Mouse (Mus musculus): ENCODE measurements around the gene Rapgef3.
A peak's percentile ranks its signal among the peaks of the same experiment; 100 is the strongest.

The Rapgef3 gene

DNA sequence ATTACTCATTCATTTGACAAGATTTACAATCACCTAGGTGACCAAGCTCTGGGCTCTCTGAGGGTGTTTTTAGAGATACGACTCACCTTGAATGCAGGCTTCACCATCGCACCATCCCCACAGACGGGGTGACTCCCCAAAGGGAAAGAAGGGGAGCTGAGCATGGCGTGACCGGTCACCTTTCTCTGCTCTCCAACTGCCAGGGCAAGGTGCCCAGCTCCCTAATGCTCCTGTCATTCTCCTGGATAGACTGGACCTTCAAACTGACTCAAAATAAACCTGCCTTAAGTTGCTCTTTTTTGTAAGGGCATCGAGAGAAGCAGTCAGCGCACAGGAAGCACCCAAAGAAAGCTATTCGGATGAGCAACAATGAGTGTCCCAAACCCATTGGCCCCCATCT lies 2.5 kb upstream of the Rapgef3 start:
- DNase-seq = no peak

DNA sequence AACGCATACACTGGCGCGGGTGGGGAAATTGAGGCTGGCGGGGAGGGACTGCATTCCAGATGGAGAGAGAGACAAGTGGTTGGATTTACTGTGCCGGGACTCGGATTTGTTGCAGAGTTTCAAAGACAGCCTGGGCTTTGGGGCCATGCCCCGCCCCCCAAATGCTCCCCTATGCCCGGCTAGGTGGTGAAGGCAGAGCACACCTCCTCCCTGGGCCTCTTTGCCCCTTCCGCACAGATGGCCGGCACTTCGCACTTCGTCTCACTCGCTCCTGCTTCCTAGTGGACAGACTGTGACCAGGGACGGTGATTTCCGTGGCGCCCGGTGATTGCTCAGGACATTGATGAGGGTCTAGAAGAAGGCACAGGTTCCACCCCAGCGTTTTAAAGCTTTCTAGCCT lies 420 bp upstream of the Rapgef3 start:
- no peak for DNase-seq

DNA sequence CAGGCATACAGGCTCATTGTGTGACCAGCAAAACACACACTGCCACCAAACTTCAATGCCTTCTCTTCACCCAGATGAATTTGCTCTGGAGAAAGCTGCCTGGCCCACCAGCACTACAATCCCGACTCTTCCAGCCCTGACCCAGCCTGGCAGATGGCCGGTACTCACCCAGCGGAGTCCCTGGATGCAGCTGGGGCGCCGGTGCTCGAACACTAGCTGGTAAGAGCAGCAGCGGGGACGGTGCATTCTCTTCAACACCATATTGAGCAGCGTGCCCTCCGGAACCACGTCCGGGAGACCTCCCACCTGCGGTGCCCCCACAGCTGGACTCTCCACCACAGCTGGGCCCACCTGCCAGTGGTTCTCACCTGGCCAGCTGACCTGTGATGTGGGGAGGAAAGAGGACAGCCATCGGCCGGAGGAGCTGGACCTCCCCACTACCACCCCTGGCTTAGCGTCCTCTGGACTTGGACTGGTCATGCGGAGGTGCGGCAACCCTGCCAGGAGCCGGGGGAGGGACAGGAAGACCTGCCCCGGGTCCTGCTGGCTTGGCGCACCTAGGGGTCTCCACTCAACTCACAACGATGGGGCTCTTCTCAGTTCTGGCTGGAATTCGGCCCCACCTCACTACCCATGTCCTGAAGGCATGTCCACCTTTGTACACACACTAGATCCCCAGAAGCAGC lies 1.0 kb downstream of the Rapgef3 start:
- DNase-seq = no peak

DNA sequence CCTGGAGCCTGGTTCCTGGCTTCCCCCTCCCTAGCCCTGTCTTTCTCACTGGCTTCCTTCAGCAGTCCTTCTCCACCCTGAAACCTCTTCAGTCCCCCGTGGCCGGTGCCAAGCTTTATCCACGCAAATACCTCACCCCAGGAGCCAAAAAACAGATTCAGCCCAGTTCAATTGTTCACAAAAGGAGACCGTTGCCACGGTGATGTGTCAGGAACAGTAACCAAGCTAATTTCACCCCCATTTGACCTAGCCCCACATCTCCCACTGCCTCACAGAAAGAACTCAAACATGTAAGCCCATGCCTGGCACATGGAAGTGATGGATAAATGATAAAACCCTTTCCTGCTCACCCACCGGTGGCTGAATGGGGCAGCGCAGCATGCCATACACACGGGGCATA lies 1.6 kb downstream of the Rapgef3 start:
- no peak for DNase-seq

DNA sequence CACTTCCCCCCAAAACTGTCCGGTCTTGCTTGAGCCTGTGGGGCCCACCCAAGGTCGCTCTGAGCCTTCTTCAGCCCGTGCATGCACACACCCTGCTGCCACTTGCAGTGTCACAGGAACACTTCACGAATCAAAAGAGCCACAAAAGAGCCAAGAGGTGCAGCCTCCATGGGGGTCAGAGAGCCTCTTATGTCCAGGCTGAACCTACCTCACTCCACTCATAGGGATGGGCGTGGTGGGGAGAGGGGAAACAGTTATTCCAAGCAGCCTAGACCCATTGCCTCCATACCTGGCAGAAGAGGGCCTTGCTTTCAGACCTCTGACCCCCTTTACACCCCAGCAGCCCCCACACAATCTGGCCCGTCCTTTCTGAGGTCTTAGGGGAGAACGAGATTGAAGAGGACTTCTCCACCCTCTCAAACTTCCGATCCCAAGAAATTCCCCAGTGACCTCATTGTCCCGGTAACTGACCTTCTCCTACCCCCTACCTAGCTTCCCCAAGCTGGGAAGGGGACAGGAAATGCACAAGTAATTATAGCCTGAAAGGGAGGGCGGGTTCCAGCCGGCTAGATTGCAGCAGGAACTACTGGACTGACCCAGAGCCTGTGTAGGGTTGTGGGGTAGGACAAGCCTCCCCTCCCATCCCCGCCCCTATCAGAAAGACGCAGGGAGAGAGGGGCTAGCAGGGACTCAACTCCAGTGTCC lies 2.5 kb downstream of the Rapgef3 start:
- DNase-seq = no peak

DNA sequence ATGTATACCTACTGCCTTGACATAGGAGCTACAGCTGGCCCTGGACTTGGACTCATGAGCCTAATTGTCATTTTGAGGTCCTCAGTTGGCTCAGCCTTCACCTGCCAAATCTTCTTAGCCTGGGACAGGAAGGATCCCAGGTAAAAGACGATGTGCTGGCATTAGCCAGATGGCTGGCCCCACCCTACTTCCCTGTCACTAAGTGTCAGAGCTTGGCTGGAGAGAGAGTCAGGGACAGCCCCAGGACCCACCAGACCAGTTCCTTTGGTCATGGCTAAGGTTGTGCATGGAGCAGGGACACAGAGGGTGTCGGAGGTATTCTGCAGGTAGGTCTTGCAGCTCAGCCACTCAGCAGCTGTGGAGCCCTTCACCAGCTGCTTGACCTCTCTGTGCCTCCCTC lies 3.2 kb downstream of the Rapgef3 start:
- DNase-seq = no peak

DNA sequence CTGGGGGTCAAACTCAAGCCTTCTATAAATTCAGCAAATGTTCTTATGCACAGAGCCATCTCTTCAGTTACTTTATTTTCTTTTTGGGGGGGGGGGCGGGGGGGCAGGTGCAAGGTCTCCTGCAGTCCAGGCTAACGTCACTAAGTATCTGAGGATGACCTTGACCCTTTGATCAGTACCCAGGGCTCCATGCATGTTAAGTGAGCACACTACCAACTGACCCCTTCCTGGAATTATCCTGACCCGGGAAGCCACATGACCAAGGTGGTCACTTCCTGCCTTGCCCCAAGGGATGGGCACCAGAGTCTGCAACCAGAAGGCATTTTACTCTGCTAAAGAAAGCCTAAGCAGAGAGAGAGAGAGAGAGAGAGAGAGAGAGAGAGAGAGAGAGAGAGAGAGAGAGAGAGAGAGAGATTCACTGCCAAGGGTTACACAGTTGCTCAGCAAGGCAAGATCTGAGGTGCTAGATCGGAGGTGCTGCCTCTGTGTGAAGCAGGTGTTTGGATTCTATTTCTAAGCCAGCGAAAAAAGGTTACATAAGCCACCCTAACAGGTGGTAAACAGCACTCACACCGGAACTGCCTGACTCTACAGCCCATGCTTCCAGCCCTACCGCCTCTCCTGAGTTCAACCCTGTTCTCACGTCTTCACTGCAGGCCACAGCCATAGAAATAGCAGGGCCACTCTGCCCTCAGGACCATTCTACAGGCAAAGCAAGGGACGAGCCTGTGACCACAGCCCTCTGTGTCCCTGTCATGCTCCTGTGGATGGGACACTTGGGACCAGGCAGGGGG lies 4.3 kb downstream of the Rapgef3 start:
- no peak for DNase-seq

DNA sequence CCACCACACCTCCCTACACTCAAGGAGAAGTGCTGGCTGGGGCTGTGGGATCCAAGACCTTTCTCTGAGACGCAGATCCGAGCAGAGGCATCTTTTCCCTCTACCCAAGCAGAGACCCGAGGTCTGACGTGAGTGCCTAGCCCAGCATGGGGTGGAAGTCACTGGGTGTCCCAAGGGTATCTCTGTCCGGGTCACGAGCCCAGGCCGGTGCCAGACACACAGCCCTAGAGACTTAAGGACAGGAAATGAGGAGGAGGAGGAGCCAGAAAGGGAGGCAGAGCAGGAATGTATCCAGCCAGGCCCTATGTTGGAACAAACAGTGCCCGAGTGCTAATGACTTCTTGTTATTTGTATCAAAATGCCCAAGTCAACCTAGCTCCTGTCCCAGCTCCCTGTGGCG lies 5.0 kb downstream of the Rapgef3 start:
- no peak for DNase-seq

DNA sequence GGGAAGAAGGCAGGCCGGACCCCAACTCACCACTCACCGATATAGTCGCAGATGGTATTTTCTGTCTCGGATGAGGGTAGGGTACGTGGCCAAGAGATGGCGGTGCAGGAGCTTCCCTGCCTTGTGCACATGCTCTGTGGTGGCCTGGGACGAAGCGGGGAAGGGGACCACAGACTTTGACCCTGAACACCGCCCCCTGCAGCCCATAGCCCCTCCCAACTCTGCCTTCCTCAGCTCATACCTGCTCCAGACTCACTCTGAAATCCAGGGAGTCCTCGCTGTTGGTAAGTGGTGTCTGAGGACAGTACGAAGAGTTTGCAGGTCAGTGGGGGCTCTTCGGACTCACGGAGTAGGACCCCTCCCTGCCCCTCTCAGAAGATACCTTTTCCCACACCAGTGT lies 6.3 kb downstream of the Rapgef3 start:
- no peak for DNase-seq

DNA sequence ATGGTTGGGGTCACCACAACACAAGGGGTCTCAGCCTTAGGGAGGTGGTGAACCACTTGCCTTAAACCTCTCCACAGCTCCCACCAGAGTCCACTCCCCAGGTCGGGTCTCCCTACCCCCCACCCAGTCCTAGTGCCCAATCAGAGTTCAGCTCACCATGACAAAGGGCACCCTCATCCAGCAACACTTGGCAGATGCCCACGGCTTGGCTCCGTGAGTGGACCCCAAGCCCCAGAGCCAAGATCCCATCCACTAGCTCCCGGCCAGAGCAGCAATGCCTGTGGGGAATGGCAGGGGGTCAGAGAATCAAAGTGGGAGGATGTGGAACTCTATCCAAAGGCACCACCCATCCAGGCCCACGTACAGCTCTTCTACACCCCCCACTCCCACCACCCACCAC lies 6.8 kb downstream of the Rapgef3 start:
- DNase-seq = no peak

DNA sequence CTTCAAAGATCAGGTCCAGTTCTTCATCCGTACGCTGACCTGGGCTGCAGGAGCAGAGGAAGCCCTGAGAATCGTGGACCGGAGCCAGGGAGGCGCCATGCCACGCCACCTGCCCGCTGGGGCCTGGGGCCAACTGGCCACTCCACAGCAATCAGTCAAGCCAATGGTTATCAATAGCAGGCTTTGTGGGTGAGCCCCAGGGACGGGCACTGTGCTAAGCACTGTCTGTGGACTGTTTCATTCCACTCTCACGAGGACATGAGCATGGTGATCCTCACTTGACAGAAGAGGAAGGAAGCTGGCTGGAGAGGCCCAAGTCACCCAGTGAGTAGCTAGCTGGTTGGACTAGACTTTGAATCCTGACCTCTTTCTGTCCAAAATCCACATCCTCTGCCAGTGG lies 7.8 kb downstream of the Rapgef3 start:
- no peak for DNase-seq

DNA sequence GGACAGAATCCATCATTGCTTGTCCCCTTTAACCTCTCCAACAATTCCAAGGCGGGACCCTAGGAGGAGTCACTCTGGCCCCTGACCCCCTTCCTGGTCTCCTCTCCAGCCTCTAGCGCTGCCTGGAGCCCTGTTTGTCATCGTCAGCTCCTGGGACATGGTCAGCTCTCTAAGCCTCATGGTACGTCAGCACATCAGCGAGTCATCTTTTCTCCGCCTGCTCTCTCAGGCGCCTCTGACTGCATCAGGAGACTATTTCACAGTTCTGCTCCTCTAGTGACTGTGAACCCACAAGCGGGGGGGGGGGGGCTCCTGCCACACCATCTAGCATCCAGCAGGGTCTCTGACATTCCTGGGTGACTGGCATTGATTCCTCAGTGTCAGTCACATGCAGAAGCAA lies 12.4 kb downstream of the Rapgef3 start:
- no peak for DNase-seq

DNA sequence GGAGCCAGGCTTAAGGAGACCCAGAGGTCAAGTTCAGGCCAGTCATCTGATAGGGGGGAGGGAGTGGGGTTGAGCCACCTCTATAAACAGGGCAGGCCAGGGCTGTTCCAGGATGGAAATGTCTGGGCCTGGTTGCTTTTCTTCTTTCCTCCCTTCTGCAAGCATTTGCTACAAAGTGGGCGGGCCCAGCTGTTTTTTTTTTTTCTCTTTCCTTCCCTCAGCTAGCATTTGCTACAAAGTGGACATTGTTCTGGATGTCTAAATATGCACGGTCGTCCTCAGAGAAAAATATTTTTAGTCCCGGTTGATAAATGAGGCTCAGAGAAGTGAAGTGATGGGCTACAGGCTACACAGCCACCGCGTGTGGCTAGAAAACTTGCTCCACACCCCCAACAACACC lies 13.3 kb downstream of the Rapgef3 start:
- DNase-seq = no peak

DNA sequence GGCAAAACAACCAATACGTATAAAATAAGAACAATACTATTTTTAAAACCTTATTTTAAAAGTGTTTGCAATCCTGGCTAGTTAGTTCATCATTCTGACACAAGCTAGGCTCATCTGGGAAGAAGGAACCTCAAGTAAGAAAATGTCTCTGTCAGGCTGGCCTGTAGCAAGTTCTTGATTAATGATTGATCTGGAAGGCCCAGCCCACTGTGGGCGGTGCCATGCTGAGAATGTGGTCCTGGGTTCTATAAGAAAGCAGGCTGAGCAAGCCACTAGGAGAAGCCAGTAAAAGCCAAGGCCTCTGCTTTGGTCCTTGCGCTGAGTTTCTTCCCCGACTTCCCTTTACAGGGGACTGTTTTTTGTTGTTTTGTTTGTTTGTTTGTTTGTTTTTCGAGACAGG lies 15.3 kb downstream of the Rapgef3 start:
- DNase-seq = no peak

DNA sequence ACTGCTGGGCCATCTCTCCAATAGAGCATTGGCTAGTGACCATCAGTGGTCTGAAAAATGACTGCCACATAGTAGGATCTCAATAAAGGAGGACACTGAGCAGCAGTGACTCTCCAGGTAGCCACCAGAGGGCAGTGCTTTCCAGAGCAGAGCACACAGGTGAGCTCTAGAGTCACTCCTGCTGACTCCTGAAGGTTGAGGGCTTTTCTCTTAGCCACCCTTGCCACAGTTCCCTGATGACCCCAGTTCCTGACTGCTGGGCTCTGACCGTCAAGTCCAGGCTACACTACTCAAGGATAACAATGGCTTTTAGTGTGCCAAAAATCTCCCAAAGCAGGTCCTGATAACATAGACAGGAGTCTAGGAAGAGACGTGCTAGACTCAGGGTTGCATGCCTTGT lies 16.1 kb downstream of the Rapgef3 start:
- DNase-seq = no peak

DNA sequence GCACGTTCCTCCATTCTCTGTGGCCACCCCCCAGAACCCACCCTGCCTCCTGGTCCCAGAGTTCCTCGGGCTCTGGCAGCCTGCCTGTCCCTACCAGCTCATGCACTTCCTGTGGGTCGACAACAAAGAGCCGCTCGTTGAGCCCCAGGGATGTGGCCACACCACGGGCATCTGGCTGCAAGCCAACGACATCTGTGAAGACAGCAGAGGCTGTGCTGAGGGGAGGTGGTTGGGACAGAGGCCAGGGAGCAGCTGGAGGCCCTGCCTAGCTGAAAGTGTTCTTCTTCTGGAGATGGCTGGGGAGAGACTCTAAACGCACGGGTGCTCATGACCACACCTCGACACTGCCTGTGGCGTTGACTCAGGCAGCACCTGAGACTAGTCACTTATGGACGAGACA lies 17.1 kb downstream of the Rapgef3 start:
- DNase-seq = peak; percentile 69

DNA sequence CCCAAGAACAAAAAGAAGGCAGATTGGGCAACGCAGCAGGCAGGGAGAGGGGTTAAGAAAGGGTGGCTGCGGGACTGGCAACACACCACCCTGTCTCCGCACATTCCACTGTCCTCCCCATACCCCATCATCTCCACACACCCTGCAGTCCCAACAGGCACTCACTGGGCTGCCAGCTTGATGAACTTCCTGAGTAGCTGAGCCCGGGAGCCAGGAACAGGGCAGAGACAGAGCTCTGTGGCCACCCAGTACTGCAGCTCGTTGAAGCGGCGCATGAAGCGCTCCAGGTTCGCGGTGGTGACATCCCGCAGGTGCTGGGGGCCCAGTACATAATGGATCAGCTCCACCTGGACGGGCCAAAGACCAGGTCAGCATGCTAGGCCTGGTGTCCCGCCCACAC lies 17.9 kb downstream of the Rapgef3 start:
- no peak for DNase-seq

DNA sequence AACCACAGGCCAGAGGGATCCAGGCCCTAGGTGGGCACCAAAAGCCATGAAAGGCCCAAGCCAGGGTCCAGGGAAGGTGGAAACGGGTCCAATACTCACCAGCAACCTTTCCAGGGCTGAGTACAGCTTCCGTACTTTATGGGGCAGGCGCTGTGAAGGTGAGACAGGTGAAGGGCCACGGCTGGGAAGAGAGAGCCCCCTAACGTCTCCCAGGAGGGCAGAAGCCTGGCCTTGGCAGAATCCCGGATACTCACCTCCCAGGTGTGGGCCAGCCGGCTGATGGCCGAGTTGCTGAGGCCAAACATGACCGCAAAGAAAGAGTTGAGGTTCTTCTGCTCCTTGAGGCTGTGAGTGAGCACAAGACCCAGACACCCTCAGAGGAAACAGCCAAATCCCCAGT lies 18.4 kb downstream of the Rapgef3 start:
- DNase-seq = no peak

DNA sequence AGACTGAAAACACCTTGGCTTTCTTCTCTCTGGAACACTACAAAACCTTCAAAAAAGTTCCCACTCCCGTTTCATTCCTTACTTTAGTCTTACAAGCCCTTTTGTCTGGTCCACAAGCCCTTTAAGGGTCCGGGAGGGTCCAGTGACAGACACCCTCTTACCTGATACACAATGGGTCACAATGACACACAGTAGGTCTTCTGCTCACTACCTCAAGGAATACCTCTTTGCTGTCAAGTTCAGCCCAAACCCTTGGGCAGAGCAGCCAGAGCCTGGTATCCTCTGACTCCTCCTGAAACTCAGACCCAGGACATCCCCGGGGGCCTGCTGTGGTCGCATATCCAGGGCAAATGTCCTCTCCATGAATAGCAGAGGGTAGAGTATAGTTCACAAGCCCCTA lies 18.8 kb downstream of the Rapgef3 start:
- DNase-seq = no peak

DNA sequence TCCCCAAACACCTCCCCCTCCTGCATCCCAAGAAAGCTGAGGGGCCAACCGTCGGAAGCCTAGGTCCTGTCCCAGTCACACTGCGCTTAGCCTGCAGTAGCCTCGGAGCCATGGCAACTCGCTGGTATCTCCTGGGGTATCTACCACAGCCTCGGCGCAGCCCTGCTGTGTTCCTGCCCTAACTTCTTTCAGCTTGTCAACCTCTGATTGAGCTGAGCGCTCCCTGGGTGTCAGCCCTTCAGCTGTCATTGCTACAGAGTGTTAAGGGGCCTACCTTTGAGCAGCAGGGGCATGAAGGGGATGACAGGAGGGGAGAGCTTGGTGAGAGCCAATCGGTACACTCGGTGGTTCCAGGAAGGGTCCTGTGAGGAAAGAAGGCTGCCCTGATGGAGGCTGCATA lies 19.5 kb downstream of the Rapgef3 start:
- DNase-seq = peak; percentile 35

DNA sequence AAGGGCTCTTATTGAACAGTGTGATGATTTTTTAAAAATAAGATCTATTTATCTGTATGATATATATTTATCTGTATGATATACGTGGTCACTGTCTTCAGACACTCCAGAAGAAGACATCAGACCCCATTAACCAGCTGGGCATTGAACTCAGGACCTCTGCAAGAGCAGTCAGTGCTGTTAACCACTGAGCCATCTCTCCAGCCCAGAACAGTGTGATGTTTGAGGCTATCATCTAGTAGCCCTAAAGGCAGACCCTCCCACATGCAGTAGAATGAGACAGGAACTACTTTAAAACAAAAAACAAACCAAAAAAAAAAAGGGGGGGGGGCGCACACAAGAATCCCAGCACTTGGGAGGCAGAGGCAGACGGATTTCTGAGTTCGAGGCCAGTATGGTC lies 20.3 kb downstream of the Rapgef3 start:
- no peak for DNase-seq

DNA sequence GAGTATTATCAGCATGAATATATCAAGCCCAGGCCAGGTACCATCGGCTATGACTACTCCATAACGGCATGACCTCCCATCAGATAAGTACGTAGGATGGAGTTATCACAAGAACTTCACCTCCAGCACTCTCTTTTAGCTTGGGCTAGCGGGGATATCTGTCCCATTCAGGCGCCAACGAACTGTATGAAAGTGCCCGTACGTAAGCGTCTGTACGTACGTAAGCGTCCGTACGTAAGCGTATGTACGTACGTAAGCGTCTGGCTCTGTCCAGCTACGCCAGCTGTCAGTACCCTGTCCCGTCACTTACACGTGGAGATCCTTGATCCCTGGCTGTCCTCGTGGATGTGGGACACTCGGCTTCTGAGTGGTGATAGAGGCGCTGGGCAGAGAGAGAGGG lies 21.0 kb downstream of the Rapgef3 start:
- no peak for DNase-seq

DNA sequence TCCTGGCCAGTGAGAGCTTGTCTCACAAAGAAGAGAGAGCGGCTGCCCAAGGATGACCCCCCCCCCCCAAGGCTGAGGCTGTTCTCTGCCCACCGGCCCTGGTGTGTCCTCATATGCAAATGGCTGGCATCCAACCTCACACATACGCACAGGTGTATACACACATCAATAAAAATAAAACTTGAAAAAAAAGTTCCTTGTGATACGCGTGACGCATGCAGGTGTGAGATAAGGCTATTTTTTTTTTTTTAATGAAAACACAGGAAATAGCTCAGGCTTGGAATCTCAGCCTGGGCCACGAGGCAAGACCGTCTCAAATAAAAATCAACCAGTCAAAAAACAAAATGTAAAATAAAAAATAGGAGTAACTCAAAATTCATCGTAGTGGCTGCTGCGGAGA lies 21.5 kb downstream of the Rapgef3 start:
- DNase-seq = no peak

DNA sequence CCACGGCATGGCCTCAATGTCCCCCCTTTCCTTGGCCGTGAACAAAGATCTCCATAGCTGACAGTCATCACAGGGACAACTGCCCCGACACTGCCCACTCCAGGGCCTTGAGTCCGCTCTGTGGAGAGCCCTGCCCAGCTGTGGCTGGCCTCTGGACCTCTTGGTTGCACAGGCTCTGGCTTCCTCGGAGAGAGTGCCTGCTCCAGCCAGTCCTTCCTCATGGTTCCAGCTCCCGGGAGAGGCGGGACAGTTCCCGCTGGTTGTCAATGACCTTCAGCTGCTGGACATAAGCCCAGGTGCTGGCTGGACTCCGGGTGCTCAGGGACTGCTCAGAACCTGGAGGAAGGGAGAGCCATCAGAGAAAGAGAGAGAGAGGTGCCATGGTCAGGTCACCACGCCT lies 22.4 kb downstream of the Rapgef3 start:
- DNase-seq = no peak
